Mouse (Mus musculus) liver, embryonic 14.5 days (tissue): ENCODE data around the gene Ccdc61.

ENCODE experiments used
- CTCF ChIP-seq: IDR thresholded peaks from 2 replicates; pipeline ENCODE4 v1.5.1; 2016; ENCODE audit warnings: antibody characterized with exemption, low read depth, control low read depth
- EP300 ChIP-seq: IDR thresholded peaks from 2 replicates; pipeline ENCODE4 v1.6.1; 2016; ENCODE audit warnings: antibody characterized with exemption, low read depth

GRCm38 (mm10) chr7:18858310-18858916, 51.8 kb downstream of the Ccdc61 start:
- TF ChIP-seq CTCF (no peak), EP300 (no peak)
